Mouse (Mus musculus) v-Abl transformed pro-B cells (cell line): Measurements from ENCODE around the gene Triobp.

ENCODE experiments used
- in situ Hi-C, 2 experiments: fragments of 400-800 bp; cut with MboI; formaldehyde crosslinking; loops; one replicate each; pipeline ENCODE4 v1.15.1; 2025; ENCODE audit not compliant: unreplicated experiment in 2 of 2

Gene Triobp

GRCm38 (mm10) chr15:78922700-78923099 lies 24.8 kb upstream of the Triobp start:
- in situ Hi-C loops, result no loop called here

- in situ Hi-C loops, result no loop called here
Observed at GRCm38 (mm10) chr15:78923585-78923984, 23.9 kb upstream of the Triobp start.

GRCm38 (mm10) chr15:78925129-78925528 lies 22.4 kb upstream of the Triobp start:
- in situ Hi-C loops, result no loop called here

GRCm38 (mm10) chr15:78926021-78926919 lies 21.3 kb upstream of the Triobp start, which contains the start of gene Lgals1:
TSS of gene Lgals1 (plus strand) at chr15:78926725.
- in situ Hi-C loops, result no loop called here

GRCm38 (mm10) chr15:78927021-78927787 lies 20.3 kb upstream of the Triobp start:
- in situ Hi-C loops, result no loop called here

- in situ Hi-C loops, result no loop called here
Observed at GRCm38 (mm10) chr15:78927788-78928457, 19.6 kb upstream of the Triobp start.

- in situ Hi-C loops, result no loop called here
Observed at GRCm38 (mm10) chr15:78928539-78928938, 19.0 kb upstream of the Triobp start.

GRCm38 (mm10) chr15:78930192-78930706 lies 17.3 kb upstream of the Triobp start:
- in situ Hi-C loops, result no loop called here

- in situ Hi-C loops, result no loop called here
Observed at GRCm38 (mm10) chr15:78930801-78931426, 16.6 kb upstream of the Triobp start.

- in situ Hi-C loops, result no loop called here
Observed at GRCm38 (mm10) chr15:78931577-78931976, 15.9 kb upstream of the Triobp start.

GRCm38 (mm10) chr15:78934784-78935320 lies 12.7 kb upstream of the Triobp start, which contains the start of gene Nol12:
TSS of gene Nol12 (plus strand) at chr15:78934933.
- in situ Hi-C loops, result no loop called here

GRCm38 (mm10) chr15:78936403-78936802 lies 11.1 kb upstream of the Triobp start:
- in situ Hi-C loops, result no loop called here

- in situ Hi-C loops, result no loop called here
Observed at GRCm38 (mm10) chr15:78937311-78937710, 10.2 kb upstream of the Triobp start.

- in situ Hi-C loops, result no loop called here
Observed at GRCm38 (mm10) chr15:78937963-78938362, 9.6 kb upstream of the Triobp start.

GRCm38 (mm10) chr15:78940325-78940724 lies 7.2 kb upstream of the Triobp start:
- in situ Hi-C loops, result loop anchor here in 1 of 2 experiments (5.0 kb wide), 1 partner anchor 38 kb away; no protein-coding TSS in a partner anchor

GRCm38 (mm10) chr15:78942663-78943062 lies 4.9 kb upstream of the Triobp start:
- in situ Hi-C loops, result loop anchor here in 1 of 2 experiments (5.0 kb wide), 1 partner anchor 40 kb away; no protein-coding TSS in a partner anchor

- in situ Hi-C loops, result no loop called here
Observed at GRCm38 (mm10) chr15:78946232-78946631, 1.3 kb upstream of the Triobp start.

- in situ Hi-C loops, result no loop called here
Observed at GRCm38 (mm10) chr15:78948152-78948725, 715 bp downstream of the Triobp start.

- in situ Hi-C loops, result no loop called here
Observed at GRCm38 (mm10) chr15:78948883-78949282, 1.4 kb downstream of the Triobp start.
